Mouse (Mus musculus): ENCODE measurements at regions not wholly inside any gene's neighbourhood (a gene's known extent, or its start where the extent isn't known, plus 50 kb on each side); places are given as distances from the start of the nearest gene placed in this dataset.
A peak's percentile ranks its signal among the peaks of the same experiment; 100 is the strongest.

GRCm38 (mm10) chr3:38257076-38257842, 227.4 kb downstream of the Ankrd50 start:
- no peak for DNase-seq (ENCODE audit: low read depth, low spot score)

GRCm38 (mm10) chr3:38255674-38256073, 229.0 kb downstream of the Ankrd50 start:
- peak; percentile 56 for DNase-seq (ENCODE audit: low read depth, low spot score)

- no peak for DNase-seq (ENCODE audit: low read depth, low spot score)
Observed at GRCm38 (mm10) chr3:38254896-38255295, 229.7 kb downstream of the Ankrd50 start.

GRCm38 (mm10) chr3:38251592-38251991, 233.1 kb downstream of the Ankrd50 start:
- DNase-seq (ENCODE audit: low read depth, low spot score): no peak

GRCm38 (mm10) chr3:38250552-38250951, 234.1 kb downstream of the Ankrd50 start:
- no peak for DNase-seq (ENCODE audit: low read depth, low spot score)

GRCm38 (mm10) chr3:38248941-38249340, 235.7 kb downstream of the Ankrd50 start:
- no peak for DNase-seq (ENCODE audit: low read depth, low spot score)

GRCm38 (mm10) chr3:38246439-38246838, 238.2 kb downstream of the Ankrd50 start:
- no peak for DNase-seq (ENCODE audit: low read depth, low spot score)

GRCm38 (mm10) chr3:38243209-38243608, 241.4 kb downstream of the Ankrd50 start:
- no peak for DNase-seq (ENCODE audit: low read depth, low spot score)

- no peak for DNase-seq (ENCODE audit: low read depth, low spot score)
Observed at GRCm38 (mm10) chr3:38237616-38238015, 247.0 kb downstream of the Ankrd50 start.

GRCm38 (mm10) chr3:38235736-38236083, 248.9 kb downstream of the Ankrd50 start:
- no peak for DNase-seq (ENCODE audit: low read depth, low spot score)

GRCm38 (mm10) chr3:38235033-38235735, 249.5 kb downstream of the Ankrd50 start:
- DNase-seq (ENCODE audit: low read depth, low spot score): no peak

GRCm38 (mm10) chr3:38234534-38234933, 250.1 kb downstream of the Ankrd50 start:
- DNase-seq (ENCODE audit: low read depth, low spot score): no peak

- DNase-seq (ENCODE audit: low read depth, low spot score): no peak
Observed at GRCm38 (mm10) chr3:38234006-38234405, 250.6 kb downstream of the Ankrd50 start.

GRCm38 (mm10) chr3:38233091-38233490, 251.6 kb downstream of the Ankrd50 start:
- no peak for DNase-seq (ENCODE audit: low read depth, low spot score)

GRCm38 (mm10) chr3:38232111-38233076, 252.2 kb downstream of the Ankrd50 start:
- no peak for DNase-seq (ENCODE audit: low read depth, low spot score)

GRCm38 (mm10) chr3:38231506-38231905, 253.1 kb downstream of the Ankrd50 start:
- no peak for DNase-seq (ENCODE audit: low read depth, low spot score)

- DNase-seq (ENCODE audit: low read depth, low spot score): no peak
Observed at GRCm38 (mm10) chr3:38230796-38231195, 253.8 kb downstream of the Ankrd50 start.

GRCm38 (mm10) chr3:38229686-38230085, 255.0 kb downstream of the Ankrd50 start:
- DNase-seq (ENCODE audit: low read depth, low spot score): no peak

- no peak for DNase-seq (ENCODE audit: low read depth, low spot score)
Observed at GRCm38 (mm10) chr3:38229051-38229450, 255.6 kb downstream of the Ankrd50 start.

- peak; percentile 75 for DNase-seq (ENCODE audit: low read depth, low spot score)
Observed at GRCm38 (mm10) chr3:38227596-38227995, 257.0 kb downstream of the Ankrd50 start.

- no peak for DNase-seq (ENCODE audit: low read depth, low spot score)
Observed at GRCm38 (mm10) chr3:38227121-38227520, 257.5 kb downstream of the Ankrd50 start.

- no peak for DNase-seq (ENCODE audit: low read depth, low spot score)
Observed at GRCm38 (mm10) chr3:38226147-38226546, 258.5 kb downstream of the Ankrd50 start.

All from CD4-positive, CD25-positive, alpha-beta regulatory T cell, adult 2 months (primary cell).